Mouse (Mus musculus) testis, adult 2 months (tissue): Measurements from ENCODE around the gene Ikbke.

Experiments
- CTCF ChIP-seq: fragments of 200-500 bp; IDR thresholded peaks from 2 replicates; pipeline ENCODE4 v1.5.1; 2012; ENCODE audit warnings: low read depth, mild to moderate bottlenecking, inconsistent platforms, low read length, moderate library complexity; ENCODE audit not compliant: control insufficient read depth, insufficient read depth, insufficient replicate concordance
- POLR2A ChIP-seq: fragments of 200-500 bp; IDR thresholded peaks from 2 replicates; pipeline ENCODE4 v1.6.1; 2012; ENCODE audit warnings: low read depth, mild to moderate bottlenecking, inconsistent platforms, low read length, moderate library complexity; ENCODE audit not compliant: control insufficient read depth

DNA sequence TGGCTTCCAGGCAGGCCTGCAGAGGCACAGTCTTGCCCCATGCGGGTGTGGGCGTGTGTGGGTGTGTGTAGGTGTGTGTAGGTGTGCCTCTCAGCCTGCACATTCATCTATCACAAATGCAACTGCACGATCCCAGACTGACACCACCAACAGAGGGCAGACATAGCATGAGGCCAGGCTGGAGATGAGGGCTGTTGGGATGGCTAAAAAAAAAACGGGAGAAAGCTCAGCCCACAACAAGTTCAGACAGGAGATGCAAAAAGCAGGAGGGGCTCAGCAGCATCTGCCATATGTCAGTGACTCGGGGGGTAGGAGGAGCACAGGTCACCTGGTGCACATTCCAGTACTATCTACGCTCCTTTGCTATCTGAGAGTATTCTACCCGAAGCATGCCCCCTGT lies 51.2 kb downstream of the Ikbke start:
- TF ChIP-seq POLR2A (no peak), CTCF (no peak)
